Mouse (Mus musculus): ENCODE measurements around the gene Rbm48. TPM values are rescaled to one million over a fixed set of nuclear protein-coding genes. Genes with fewer than 3 reads are reported as not detected.
A peak's percentile ranks its signal among the peaks of the same experiment; 100 is the strongest.

The Rbm48 gene
- polyA plus RNA-seq, 1 experiment from 2014 or later, result 7.5 TPM

GRCm38 (mm10) chr5:3598766-3599165 lies 2.4 kb upstream of the Rbm48 start:
- Histone ChIP-seq H3K79me2 (ENCODE audit: inconsistent target) (peaks cover 53% of the 10 kb centered on the region), H3K4me3 (ENCODE audit: inconsistent target) (no peak overlapping the region), H3K36me3 (ENCODE audit: inconsistent target) (no peaks in the 10 kb centered on the region), H3K27ac (no peak overlapping the region)
- WGBS (ENCODE audit: missing documents), result 93% methylated on average over 5 of the region's 5 CpGs

- Histone ChIP-seq H3K36me3 (ENCODE audit: inconsistent target) (0 out of 2 replicates have a peak, but pooled peaks cover 3% of the 10 kb centered on the region), H3K4me3 (ENCODE audit: inconsistent target) (no peak overlapping the region; the same call in 1 of the 2 replicates), H3K79me2 (ENCODE audit: inconsistent target) (peaks cover 62% of the 10 kb centered on the region), H3K27ac (no peak overlapping the region)
Observed at GRCm38 (mm10) chr5:3597171-3597570, 786 bp upstream of the Rbm48 start.

- Histone ChIP-seq H3K27ac (peak within 1 kb of the TSS; percentile 40; the same call in 1 of the 2 replicates), H3K36me3 (ENCODE audit: inconsistent target) (peaks cover 14% of the 10 kb centered on the region; the same call in 1 of the 2 replicates), H3K79me2 (ENCODE audit: inconsistent target) (peaks cover 56% of the 10 kb centered on the region), H3K4me3 (ENCODE audit: inconsistent target) (peak within 1 kb of the TSS; percentile 99)
- 2% methylated on average over 50 of the region's 50 CpGs for WGBS (ENCODE audit: missing documents)
Observed at GRCm38 (mm10) chr5:3595693-3596398, 539 bp downstream of the Rbm48 start, which contains the start of gene Pex1. Gene Pex1 (plus strand): TSS chr5:3596066.

GRCm38 (mm10) chr5:3579066-3579465 lies 17.3 kb downstream of the Rbm48 start:
- Histone ChIP-seq H3K36me3 (ENCODE audit: inconsistent target) (peaks cover 85% of the 10 kb centered on the region), H3K27ac (no peak overlapping the region), H3K79me2 (ENCODE audit: inconsistent target) (no peaks in the 10 kb centered on the region), H3K4me3 (ENCODE audit: inconsistent target) (no peak overlapping the region)
- WGBS (ENCODE audit: missing documents), result 94% methylated on average over 7 of the region's 7 CpGs

GRCm38 (mm10) chr5:3577939-3578338 lies 18.4 kb downstream of the Rbm48 start:
- WGBS (ENCODE audit: missing documents), result 94% methylated on average over 2 of the region's 2 CpGs
- no peak overlapping the region for H3K27ac ChIP-seq
- H3K79me2 ChIP-seq (ENCODE audit: inconsistent target), result no peaks in the 10 kb centered on the region
- H3K4me3 ChIP-seq (ENCODE audit: inconsistent target), result no peak overlapping the region
- H3K36me3 ChIP-seq (ENCODE audit: inconsistent target), result peaks cover 86% of the 10 kb centered on the region

- H3K36me3 ChIP-seq (ENCODE audit: inconsistent target), result peaks cover 88% of the 10 kb centered on the region
- H3K4me3 ChIP-seq (ENCODE audit: inconsistent target), result no peak overlapping the region
- H3K79me2 ChIP-seq (ENCODE audit: inconsistent target), result no peaks in the 10 kb centered on the region
- 96% methylated on average over 2 of the region's 2 CpGs for WGBS (ENCODE audit: missing documents)
- H3K27ac ChIP-seq, result no peak overlapping the region
Observed at GRCm38 (mm10) chr5:3574825-3575224, 21.6 kb downstream of the Rbm48 start.

GRCm38 (mm10) chr5:3571266-3571665 lies 25.1 kb downstream of the Rbm48 start, which contains the start of gene 1700109H08Rik:
Gene 1700109H08Rik (plus strand): TSS chr5:3571566.
- H3K79me2 ChIP-seq (ENCODE audit: inconsistent target), result no peaks in the 10 kb centered on the region
- peaks cover 86% of the 10 kb centered on the region for H3K36me3 ChIP-seq (ENCODE audit: inconsistent target)
- WGBS (ENCODE audit: missing documents), result 92% methylated on average over 4 of the region's 4 CpGs
- H3K27ac ChIP-seq, result no peak within 1 kb of the TSS
- H3K4me3 ChIP-seq (ENCODE audit: inconsistent target), result no peak within 1 kb of the TSS

GRCm38 (mm10) chr5:3554198-3554597 lies 42.2 kb downstream of the Rbm48 start:
- Histone ChIP-seq H3K36me3 (ENCODE audit: inconsistent target) (peaks cover 41% of the 10 kb centered on the region), H3K79me2 (ENCODE audit: inconsistent target) (peaks cover 65% of the 10 kb centered on the region), H3K27ac (no peak overlapping the region), H3K4me3 (ENCODE audit: inconsistent target) (no peak overlapping the region)
- WGBS (ENCODE audit: missing documents), result 76% methylated on average over 2 of the region's 2 CpGs

- no CpG with 5 or more reads among the region's 1 CpGs for WGBS (ENCODE audit: missing documents)
- Histone ChIP-seq H3K27ac (no peak overlapping the region), H3K79me2 (ENCODE audit: inconsistent target) (peaks cover 92% of the 10 kb centered on the region), H3K36me3 (ENCODE audit: inconsistent target) (peaks cover 14% of the 10 kb centered on the region), H3K4me3 (ENCODE audit: inconsistent target) (no peak overlapping the region)
Observed at GRCm38 (mm10) chr5:3551481-3551880, 44.9 kb downstream of the Rbm48 start.

GRCm38 (mm10) chr5:3546226-3546625 lies 50.2 kb downstream of the Rbm48 start:
- no peaks in the 10 kb centered on the region for H3K36me3 ChIP-seq (ENCODE audit: inconsistent target)
- peaks cover 73% of the 10 kb centered on the region for H3K79me2 ChIP-seq (ENCODE audit: inconsistent target)
- WGBS (ENCODE audit: missing documents), result 88% methylated on average over 1 of the region's 1 CpGs
- H3K27ac ChIP-seq, result no peak overlapping the region
- H3K4me3 ChIP-seq (ENCODE audit: inconsistent target), result no peak overlapping the region

- no peaks in the 10 kb centered on the region for H3K36me3 ChIP-seq (ENCODE audit: inconsistent target)
- H3K4me3 ChIP-seq (ENCODE audit: inconsistent target), result peak overlapping the region; percentile 79
- H3K79me2 ChIP-seq (ENCODE audit: inconsistent target), result peaks cover 55% of the 10 kb centered on the region
- WGBS (ENCODE audit: missing documents), result 8% methylated on average over 7 of the region's 7 CpGs
- H3K27ac ChIP-seq, result 0 out of 2 replicates have a peak overlapping the region, but pooled peaks have one; percentile 12
Observed at GRCm38 (mm10) chr5:3544480-3544769, 52.0 kb downstream of the Rbm48 start.

GRCm38 (mm10) chr5:3543629-3544479 lies 52.5 kb downstream of the Rbm48 start, which contains the start of gene Fam133b:
Gene Fam133b (plus strand): TSS chr5:3543833.
- peaks cover 49% of the 10 kb centered on the region for H3K79me2 ChIP-seq (ENCODE audit: inconsistent target)

GRCm38 (mm10) chr5:3541871-3542270 lies 54.5 kb downstream of the Rbm48 start:
- no peaks in the 10 kb centered on the region for H3K36me3 ChIP-seq (ENCODE audit: inconsistent target)
- whole genome bisulfite sequencing (ENCODE audit: missing documents), result 90% methylated on average over 6 of the region's 6 CpGs
- H3K79me2 ChIP-seq (ENCODE audit: inconsistent target), result peaks cover 29% of the 10 kb centered on the region
- no peak overlapping the region for H3K4me3 ChIP-seq (ENCODE audit: inconsistent target)
- H3K27ac ChIP-seq, result no peak overlapping the region

More at GRCm38 (mm10) chr5:3543629-3544479, 52.5 kb downstream of the Rbm48 start, which contains the start of gene Fam133b:
- H3K36me3 ChIP-seq (ENCODE audit: inconsistent target), result no peaks in the 10 kb centered on the region
- under 1% methylated on average over 78 of the region's 80 CpGs for WGBS (ENCODE audit: missing documents)
- H3K27ac ChIP-seq, result 0 out of 2 replicates have a peak within 1 kb of the TSS, but pooled peaks have one; percentile 12
- peak within 1 kb of the TSS; percentile 79 for H3K4me3 ChIP-seq (ENCODE audit: inconsistent target)

GRCm38 (mm10) chr5:3538505-3539472 lies 57.6 kb downstream of the Rbm48 start:
- H3K27ac ChIP-seq, result no peak overlapping the region
- WGBS (ENCODE audit: missing documents), result 70% methylated on average over 11 of the region's 11 CpGs
- H3K4me3 ChIP-seq (ENCODE audit: inconsistent target), result no peak overlapping the region
- no peaks in the 10 kb centered on the region for H3K36me3 ChIP-seq (ENCODE audit: inconsistent target)
- no peaks in the 10 kb centered on the region for H3K79me2 ChIP-seq (ENCODE audit: inconsistent target)
